Mouse (Mus musculus) c-Kit-positive CD71-positive TER-119-positive erythroid progenitor cells, embryonic 14.5 days (primary cell): ENCODE measurements around the gene Lhx2.

Experiments
- DNase-seq: peaks from one replicate; pipeline ENCODE4 v3.0.0-alpha.2; 2013; ENCODE audit warnings: low spot score

Gene Lhx2

GRCm38 (mm10) chr2:38338990-38339909, at the start of gene Lhx2:
Gene Lhx2, plus strand, starts transcription at chr2:38339281.
- DNase-seq, result no peak

GRCm38 (mm10) chr2:38291526-38291925, 47.6 kb upstream of the Lhx2 start:
- DNase-seq, result no peak

GRCm38 (mm10) chr2:38295939-38296338, 43.1 kb upstream of the Lhx2 start:
- DNase-seq, result no peak

GRCm38 (mm10) chr2:38300941-38301340, 38.1 kb upstream of the Lhx2 start:
- no peak for DNase-seq

GRCm38 (mm10) chr2:38305152-38305551, 33.9 kb upstream of the Lhx2 start:
- DNase-seq, result no peak

GRCm38 (mm10) chr2:38312921-38313320, 26.2 kb upstream of the Lhx2 start:
- no peak for DNase-seq

GRCm38 (mm10) chr2:38313399-38313798, 25.7 kb upstream of the Lhx2 start:
- no peak for DNase-seq

GRCm38 (mm10) chr2:38319086-38319485, 20.0 kb upstream of the Lhx2 start:
- DNase-seq, result no peak

GRCm38 (mm10) chr2:38320911-38321310, 18.2 kb upstream of the Lhx2 start:
- DNase-seq, result no peak

- DNase-seq, result no peak
These were observed 15.7 kb upstream of the Lhx2 start for GRCm38 (mm10) chr2:38323380-38323779.

- no peak for DNase-seq
These were observed 12.4 kb upstream of the Lhx2 start for GRCm38 (mm10) chr2:38326671-38327070.

GRCm38 (mm10) chr2:38333586-38334119, 5.4 kb upstream of the Lhx2 start:
- no peak for DNase-seq

- no peak for DNase-seq
These were observed 2.5 kb upstream of the Lhx2 start for GRCm38 (mm10) chr2:38336606-38337005.

GRCm38 (mm10) chr2:38337091-38337640, 1.9 kb upstream of the Lhx2 start:
- DNase-seq, result no peak

- no peak for DNase-seq
These were observed 1.4 kb upstream of the Lhx2 start for GRCm38 (mm10) chr2:38337681-38338080.

- DNase-seq, result no peak
These were observed 641 bp upstream of the Lhx2 start for GRCm38 (mm10) chr2:38338348-38338932.

- no peak for DNase-seq
These were observed 987 bp downstream of the Lhx2 start for GRCm38 (mm10) chr2:38339910-38340625.

- DNase-seq, result no peak
These were observed 1.6 kb downstream of the Lhx2 start for GRCm38 (mm10) chr2:38340626-38341200.

- no peak for DNase-seq
These were observed 4.5 kb downstream of the Lhx2 start for GRCm38 (mm10) chr2:38343573-38343972.

- no peak for DNase-seq
These were observed 5.6 kb downstream of the Lhx2 start for GRCm38 (mm10) chr2:38344727-38345126.

- no peak for DNase-seq
These were observed 7.3 kb downstream of the Lhx2 start for GRCm38 (mm10) chr2:38346417-38346816.
